Mouse (Mus musculus): ENCODE measurements around the gene Fbxw8.

Fbxw8 gene

GRCm38 (mm10) chr5:118108124-118108793, 47.0 kb downstream of the Fbxw8 start:
- DNase-seq (ENCODE audit: low read depth, low spot score), result no peak

- DNase-seq (ENCODE audit: low read depth, low spot score), result no peak
Measured at GRCm38 (mm10) chr5:118106667-118107066, 48.6 kb downstream of the Fbxw8 start.

DNA sequence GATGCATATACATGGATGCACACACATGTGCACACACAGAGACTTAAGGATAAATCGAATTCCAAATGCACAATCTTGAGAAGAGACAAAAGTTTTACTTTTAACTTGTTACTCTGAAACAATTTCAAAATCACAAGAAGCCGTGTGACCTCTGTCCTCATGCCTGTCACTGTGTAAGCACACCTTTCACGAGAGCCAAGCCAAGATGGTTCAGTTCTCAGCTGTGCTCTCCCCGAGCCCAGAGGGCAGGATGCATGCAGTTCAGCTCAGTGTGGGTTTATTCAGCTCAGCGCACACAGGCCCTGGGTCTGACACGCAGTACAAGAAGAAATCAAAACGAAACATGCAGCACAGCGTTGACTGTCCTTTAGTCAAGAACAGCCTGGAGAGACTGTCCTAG, 49.7 kb downstream of the Fbxw8 start:
- DNase-seq (ENCODE audit: low read depth, low spot score), result no peak

- DNase-seq (ENCODE audit: low read depth, low spot score), result no peak
Measured at GRCm38 (mm10) chr5:118099870-118100478, 55.3 kb downstream of the Fbxw8 start.

- no peak for DNase-seq (ENCODE audit: low read depth, low spot score)
Measured at GRCm38 (mm10) chr5:118099069-118099869, 56.0 kb downstream of the Fbxw8 start.

GRCm38 (mm10) chr5:118096317-118096716, 58.9 kb downstream of the Fbxw8 start:
- DNase-seq (ENCODE audit: low read depth, low spot score), result no peak

DNA sequence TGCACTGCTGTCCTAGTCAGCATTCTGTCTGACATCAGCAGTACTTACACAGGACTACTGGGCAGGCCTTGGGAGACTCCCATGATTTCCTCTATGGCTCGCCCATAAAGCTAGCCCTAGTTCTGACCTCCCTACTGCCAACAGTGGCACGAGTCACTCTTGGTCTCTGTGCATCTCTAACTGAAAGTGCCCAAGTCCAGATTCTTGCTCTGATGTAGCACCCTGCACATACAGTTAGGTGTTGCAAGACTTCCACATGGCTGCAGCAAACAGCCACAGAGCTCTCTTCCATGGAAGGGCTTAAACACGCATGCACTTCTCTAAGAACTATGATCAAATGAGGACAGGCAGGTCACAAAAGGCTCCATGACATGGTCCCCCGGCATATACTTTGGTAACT, 59.4 kb downstream of the Fbxw8 start:
- no peak for DNase-seq (ENCODE audit: low read depth, low spot score)

DNA sequence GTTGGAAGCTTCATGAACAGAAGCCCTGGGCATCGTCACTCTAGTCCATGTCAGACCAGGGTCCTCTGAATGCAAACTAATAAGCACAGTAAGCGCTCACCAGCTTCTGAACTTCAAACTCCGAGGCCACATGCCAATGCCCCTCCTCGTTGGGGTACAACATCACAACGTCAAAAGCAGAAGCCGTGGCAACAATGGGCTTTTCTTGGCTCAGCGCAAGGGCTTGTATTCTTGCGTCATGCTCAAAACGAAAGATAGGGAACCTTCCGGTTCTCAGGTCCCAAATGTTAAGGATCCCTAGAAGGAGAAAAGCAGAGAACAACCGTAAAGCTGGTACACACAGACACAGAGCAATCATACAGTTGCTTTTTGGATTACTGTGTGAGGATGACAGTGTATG, 59.8 kb downstream of the Fbxw8 start:
- no peak for DNase-seq (ENCODE audit: low read depth, low spot score)

DNA sequence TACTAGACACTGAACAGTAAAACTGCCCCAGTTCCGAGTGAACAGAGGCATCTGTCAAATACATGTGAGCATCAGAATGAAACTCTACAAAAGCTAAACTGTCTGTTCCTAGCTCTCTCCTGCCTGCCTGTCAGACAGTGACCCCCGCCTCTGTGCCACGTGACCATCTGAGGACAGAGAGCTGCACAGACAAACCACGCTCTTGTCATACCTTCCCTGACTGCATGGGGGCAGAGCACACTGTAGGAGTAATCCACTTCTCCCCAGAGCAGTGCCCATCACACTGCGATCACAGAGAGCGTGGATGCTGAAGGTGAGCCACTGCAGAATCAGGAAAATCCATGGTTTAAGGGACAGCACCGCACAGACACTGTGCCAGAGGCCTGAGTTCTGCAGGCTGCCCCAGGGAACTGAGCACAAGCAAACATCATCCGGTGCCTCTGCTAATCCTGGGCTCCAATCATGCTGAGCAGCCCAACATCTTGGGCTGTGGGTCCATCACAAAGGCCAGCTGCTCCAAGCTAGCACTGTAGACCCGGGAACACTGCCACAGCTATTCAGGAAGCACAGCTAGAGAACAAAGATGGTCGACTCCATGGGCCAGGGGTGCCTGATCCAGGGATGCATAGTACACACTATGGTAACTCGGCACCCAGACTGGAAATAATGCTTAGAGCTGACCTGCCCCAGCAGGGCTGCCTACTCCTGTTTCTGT, 61.8 kb downstream of the Fbxw8 start:
- DNase-seq (ENCODE audit: low read depth, low spot score), result no peak

DNA sequence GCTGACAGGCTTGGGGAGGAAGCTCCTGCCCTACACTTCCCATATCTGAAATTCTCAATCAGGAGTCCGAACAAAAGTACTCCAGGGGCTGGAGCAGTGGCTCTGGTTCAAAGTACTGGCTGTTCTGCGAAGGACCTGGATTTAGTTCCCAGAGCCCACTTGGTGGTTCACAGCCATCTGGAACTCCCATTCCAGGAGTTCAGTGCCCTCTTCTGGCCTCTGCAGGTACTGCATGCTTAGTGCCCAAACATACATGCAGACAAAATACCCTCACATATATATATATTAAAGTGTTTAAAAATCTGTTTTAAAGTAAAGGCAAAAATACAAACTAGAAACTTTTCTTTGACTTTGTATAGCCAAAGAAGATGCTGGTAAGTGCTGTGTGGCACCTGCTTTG, 64.4 kb downstream of the Fbxw8 start:
- DNase-seq (ENCODE audit: low read depth, low spot score), result no peak

- DNase-seq (ENCODE audit: low read depth, low spot score), result no peak
Measured at GRCm38 (mm10) chr5:118090101-118090500, 65.2 kb downstream of the Fbxw8 start.

DNA sequence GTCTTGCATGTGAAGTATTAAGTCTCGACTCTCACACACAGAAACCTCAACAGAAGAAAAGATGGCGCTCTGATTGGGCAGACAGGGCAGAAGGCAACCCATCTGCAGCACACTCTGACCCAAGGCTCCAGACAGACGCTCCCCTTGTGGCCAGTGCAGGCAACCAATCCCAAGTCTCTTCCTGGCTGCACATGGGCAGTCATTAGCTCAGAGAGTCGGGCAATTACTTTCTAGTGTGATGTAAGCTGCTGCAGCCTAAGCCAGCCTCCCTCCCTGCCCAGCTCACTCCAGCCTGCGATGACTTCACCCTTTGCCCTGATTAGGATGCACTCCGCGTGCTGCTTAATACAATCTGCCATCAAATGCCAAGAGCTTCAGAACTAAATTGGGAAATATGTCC, 66.2 kb downstream of the Fbxw8 start:
- DNase-seq (ENCODE audit: low read depth, low spot score), result peak; percentile 44

DNA sequence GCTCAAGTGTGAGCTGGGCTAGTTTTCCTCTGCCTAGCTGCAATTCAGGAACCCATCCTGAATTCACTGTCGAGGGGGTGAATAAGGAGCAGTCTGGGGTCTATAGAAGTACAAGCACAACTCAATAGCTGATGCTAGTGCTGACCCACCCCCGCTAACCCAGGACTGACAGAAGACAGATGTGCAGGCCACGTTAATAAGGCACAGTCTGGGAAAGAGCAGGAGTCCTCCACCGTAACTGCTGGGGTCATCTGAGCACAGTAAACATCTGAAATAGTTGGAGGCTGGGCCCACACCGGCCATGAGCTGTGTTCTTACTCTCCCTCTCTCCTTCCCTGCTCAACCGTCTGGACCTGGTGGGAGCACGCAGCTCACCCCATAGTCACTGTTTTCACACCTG, 68.3 kb downstream of the Fbxw8 start:
- no peak for DNase-seq (ENCODE audit: low read depth, low spot score)

DNA sequence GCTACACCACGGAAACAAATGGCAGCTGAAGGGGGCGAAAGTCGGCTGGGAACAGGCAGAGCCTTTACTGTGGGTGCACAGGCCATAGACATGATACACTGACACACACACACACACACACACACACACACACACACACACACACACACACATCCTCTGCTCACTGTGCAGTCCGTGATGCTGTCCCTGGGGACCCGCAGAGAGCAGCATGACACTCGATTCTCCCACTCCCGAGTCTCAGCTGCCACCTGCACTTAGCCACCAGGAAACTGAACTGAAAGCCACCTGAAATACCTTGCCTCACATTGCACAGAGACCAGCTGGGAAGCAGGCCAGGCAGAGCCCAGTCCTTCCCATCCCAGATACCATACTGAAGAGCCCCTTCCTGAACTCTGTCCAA, 70.0 kb downstream of the Fbxw8 start:
- DNase-seq (ENCODE audit: low read depth, low spot score), result no peak

DNA sequence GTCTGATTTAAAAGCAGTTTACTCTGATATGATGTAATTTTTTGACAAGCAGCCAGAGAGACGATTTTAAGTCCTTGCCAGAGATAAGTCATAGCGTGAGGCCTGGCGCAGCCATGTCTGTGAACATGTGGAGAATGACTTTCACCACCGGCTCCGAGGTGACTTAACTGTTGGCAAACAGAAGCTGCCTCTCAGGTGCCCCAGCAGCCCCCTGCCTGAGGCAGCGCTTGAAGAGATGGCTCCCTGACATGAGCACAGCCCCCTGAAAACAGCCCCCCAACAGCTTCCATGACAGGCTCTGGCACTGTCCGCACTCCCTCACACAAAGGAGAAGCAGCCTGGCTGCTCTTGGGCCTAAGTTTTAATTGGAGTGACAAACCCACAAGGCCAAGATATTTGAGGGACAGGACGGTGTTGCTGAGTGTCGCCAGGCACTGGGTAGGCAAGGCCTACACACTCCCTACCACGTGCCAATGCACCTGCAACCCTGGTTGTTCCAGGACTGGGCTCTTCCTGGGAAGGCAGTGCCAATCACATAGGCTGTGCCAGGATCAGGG, 71.0 kb downstream of the Fbxw8 start:
- no peak for DNase-seq (ENCODE audit: low read depth, low spot score)

DNA sequence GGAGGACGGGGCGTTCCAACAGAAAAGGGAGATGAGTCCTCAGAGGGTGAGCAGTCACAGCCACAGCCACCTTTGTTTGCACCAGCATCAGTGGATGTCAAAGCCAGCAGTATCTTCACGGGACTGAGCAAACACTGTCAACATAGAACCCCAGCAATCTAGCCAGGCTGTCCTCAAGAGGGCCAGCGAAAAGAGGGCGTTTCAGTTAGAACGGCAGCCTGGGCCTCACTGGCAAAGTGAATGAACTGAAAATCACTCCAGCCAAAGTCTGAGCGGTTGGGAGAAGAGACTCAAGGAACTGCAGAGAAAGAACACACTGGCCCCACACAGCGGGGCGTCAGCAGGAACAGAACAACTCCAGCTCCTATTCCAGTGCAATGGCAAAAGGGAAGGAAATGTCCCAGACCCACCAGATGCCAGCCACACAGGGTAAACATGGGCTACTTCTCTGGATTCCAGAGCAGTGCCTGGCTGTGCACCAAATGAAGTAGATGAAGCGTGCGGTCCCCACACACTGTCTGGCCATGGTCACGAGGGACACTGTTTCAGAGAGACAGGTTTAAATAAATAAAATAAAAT, 72.1 kb downstream of the Fbxw8 start:
- no peak for DNase-seq (ENCODE audit: low read depth, low spot score)

- DNase-seq (ENCODE audit: low read depth, low spot score), result no peak
Measured at GRCm38 (mm10) chr5:118081996-118082395, 73.3 kb downstream of the Fbxw8 start.

- DNase-seq (ENCODE audit: low read depth, low spot score), result no peak
Measured at GRCm38 (mm10) chr5:118081374-118081949, 73.8 kb downstream of the Fbxw8 start.

DNA sequence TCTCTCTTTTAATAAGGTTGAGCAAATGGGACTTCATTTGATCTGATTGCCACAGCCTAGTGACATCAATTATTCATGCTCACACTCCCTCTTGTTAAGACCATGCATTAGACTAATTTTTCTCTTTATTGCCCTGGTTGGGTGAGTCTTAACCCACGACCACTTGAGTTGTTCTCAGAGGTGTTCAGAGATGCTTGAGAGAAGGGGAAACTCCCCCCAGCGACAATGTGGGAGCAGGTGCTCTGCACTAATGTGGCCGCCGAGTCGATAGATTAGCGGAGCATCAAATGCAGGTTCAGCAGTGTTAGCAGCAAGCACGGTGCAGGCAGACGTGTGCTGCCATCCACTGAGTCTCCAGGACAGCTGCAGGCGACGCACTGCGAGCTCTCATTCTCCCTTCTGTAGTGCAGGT, 75.4 kb downstream of the Fbxw8 start:
- no peak for DNase-seq (ENCODE audit: low read depth, low spot score)

DNA sequence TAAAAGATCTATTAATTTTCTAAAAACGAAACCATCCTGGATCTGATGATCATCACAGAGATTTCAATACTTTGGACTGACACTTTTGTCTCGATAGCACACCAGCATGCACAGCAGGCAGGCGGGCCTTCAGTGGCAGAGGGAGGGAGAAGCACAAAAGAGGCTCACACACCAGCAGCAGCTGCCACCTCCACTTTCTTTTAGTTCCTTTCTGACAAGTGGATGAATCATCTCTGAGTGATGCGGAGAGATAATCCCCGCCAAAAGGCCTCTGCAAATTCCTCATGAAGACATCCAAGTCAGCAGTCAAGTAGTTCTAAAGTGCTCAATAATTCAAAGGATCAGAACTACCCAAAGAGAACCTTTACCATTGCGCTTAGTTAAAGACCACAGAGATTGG, 75.9 kb downstream of the Fbxw8 start:
- no peak for DNase-seq (ENCODE audit: low read depth, low spot score)

DNA sequence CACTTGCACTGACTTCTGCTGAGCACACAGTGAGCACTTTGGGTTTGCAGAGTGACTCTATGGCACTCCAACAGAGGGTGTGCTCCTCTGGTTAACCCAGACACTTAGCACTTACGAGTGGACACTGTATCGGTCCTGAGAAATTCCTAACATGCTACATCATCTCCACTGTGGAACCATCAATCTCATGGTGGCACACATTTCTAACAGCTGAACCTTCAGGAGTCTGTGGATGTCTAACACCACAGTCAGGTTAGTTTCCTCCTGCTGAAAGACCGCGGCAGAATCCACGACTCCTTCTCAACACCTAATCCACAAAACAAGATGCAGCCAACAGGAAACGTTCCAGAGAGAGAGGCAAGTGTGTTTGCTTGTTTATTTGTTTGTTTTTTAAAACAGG, 76.7 kb downstream of the Fbxw8 start:
- DNase-seq (ENCODE audit: low read depth, low spot score), result no peak
